Mouse (Mus musculus): ENCODE results near the gene Layn.

Gene Layn

DNA sequence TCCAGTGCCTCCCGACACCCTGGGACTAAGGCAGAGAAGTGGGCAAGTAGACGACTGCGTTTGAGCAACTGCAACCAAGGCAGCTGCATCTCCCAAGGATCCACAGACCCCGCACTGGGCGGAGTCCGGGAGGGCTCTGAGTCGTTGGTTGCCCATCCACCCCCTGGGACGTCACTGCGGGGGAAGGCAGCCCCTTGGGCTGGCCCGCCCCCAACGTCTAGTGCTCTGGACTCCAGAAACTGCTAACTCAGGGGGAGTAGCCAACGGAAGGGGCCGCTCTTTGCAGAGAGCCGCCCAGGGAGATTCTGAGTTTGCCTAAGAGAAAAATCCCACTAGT lies at the start of gene Layn:
Layn (minus strand) TSS at position 116 of the 337 bp plus-strand sequence.
- peak; percentile 86 for DNase-seq (ENCODE audit: extremely low spot score)

DNA sequence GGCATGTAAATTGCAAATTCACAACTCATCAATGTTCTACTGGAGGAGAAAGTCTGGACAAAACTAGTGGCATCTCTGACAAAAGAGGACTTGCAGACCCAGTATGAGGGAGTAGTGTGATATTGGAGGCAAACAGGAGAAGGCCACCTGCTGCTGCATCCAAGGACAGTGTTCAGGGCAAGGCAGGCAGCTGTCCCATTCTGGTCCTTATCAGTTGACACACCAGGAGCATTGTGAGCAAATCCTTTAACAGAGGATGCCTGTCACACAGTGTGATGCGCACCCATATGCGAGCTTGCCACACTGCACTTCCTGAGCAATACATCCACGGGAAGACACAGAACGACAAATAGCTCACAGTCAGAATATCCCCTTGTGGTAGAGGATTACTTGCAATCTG lies 37.9 kb upstream of the Layn start:
- no peak for DNase-seq (ENCODE audit: extremely low spot score)

DNA sequence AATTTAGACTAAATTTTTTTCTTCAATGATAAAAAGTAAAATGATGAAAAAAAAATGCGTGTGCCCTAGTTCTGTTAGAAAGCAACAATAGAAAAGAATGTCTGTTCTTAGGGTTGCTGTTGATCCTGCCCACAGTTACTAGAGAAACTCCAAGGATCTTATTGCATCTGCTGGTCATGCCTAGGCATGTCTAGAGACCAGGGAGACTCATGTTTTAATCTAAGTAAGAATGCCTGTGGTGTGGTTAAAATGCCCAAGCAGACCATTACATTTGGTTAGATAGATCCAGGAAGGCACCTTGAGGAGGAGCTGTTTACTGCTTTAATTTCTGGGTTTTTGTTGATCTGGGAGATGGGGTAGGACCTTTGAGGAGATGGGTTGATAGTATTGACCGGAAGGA lies 28.9 kb upstream of the Layn start:
- no peak for DNase-seq (ENCODE audit: extremely low spot score)

DNA sequence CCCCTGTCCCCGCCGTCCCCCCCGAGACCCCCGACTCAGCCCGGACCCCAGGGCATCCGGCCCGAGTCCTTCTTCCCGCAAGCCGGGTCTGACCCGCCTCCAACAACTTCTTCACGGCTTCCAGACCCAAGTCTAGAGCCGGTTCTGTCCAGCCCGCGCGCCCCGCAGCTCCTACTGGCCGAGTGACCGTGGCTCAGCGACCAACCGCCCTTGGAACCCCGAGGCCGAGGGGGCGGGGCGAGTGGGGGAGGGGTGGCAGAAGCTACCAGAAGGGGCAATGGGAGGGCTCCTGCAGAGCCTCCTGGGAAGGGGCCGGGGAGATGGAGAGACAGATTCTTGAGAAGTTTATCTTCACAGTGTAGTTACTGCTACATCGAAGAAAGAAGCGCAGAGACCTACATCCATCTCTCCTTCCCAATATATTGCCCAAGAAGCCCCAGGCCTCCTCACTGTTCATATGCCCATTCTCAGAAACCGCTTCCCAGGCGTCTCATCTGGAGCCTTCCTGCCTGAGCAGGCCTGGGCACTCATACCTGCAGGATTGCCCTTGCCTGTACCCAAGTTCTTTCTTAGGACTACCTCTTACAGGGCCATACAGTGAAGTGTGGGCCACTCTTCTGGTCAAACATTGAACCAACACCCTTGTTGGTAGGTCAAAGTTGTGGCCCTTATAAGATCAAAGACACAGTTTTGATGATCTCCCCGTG lies 27.1 kb upstream of the Layn start:
- DNase-seq (ENCODE audit: extremely low spot score), result peak; percentile 83

DNA sequence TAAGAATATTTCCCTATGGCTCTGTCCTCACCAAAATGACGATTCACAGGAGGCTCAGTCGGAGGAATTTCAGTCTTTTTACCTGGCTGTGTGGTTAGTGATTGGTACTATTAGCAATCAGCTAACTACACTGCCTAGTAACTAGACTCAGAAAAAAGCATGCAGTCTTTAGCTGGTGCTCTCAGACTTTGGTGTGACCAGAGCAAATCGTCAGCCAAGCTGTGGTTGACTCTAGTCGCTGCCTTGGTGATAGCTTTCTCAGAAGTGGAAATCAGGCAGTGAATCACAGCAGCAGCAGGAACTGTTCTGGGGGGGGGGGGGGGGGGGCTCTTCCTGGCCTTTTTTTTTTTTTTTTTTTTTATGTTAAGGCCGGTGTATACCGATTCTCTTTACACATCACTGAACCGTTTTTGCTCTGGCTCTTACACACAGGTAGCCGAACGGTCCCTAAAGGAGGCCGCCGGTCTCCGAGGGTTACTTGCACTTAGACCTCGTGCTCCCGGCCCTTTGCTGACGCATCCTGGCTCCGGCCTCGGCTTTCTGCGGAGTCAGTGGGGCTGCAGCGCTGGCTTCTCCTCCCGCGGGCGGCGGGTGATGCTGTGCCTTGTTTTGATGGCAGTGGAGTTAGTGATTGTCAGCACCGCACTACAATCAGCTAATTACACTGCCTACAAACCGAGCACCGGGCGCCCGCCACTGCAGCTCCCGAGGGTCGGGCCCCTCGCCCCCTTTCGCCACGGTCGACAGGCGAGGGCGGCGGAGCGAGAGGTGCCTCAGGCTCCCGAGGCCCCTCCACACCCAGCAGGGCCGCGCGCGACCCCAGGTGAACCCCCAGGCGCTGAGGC lies 26.3 kb upstream of the Layn start:
- DNase-seq (ENCODE audit: extremely low spot score), result peak; percentile 68

DNA sequence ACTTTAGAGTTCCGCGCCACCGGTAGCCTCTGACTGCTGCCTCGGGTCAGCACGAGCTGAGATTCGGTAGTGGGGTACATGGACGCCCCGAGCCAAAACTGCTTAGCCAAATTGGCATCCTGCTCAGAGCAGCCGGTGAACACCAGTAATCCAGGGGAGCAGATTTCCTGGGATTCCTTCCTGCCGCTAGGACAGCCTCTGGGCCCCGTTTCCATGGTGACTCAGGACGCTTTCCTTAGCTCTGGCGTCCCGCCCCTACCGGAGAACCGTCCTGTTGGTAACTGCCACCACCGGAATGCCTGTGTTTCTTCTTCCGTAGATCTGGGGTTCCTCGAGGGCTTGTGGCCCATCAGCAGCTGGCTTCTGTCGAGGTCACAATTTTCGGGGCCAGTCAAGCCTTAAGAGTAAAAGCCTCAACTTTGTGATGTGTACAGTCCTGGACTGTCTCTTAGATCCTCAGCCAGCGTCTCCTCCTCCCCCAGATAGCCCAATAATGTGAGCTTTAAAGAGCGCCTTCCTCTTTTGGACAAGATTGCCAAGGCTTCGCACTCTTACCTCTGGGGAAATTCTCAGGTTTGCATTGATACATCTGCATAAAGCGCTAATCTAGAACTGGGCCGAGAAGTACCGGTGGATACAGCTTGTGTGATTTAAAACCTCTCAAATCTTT lies 25.0 kb upstream of the Layn start, which contains the start of gene 4833427G06Rik:
4833427G06Rik (minus strand) TSS at position 323 of the 670 bp plus-strand sequence.
- DNase-seq (ENCODE audit: extremely low spot score), result peak; percentile 78

DNA sequence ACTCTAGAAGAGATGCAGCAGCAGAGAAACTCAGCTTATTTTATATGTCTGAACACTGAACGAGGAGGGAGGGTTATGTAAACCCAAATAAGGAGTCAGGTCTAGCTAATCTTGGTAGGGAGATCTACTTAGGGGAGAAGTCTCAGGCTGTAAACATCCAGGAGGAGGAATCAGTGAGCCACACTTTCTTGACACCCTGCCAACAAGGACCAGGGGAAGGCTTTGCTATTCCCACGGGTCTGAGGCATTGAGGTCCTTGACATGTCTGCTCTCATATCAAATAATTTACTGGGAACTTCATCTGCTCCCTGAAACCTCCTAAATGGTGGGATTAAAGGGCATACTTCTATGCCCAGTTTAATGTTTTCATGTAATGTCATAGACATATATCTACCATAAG lies 19.4 kb upstream of the Layn start:
- DNase-seq (ENCODE audit: extremely low spot score), result no peak

DNA sequence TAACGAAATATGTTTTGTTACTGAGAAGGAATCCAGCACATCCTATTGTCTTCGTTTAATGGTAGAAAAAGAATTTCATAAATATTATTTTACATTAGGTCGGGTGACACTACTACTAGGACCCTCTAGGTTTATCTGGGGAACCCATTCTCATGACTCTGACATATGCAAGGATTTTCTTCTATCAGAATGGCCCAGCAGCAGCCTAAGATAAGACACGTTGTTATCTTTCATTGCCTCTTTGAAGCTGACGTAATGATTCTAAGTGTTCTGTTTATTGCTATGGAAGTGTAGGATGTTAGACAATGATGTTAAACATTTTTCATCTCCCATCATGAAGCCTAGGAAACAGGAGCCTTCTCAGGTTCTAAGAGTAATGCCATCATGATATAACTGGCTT lies 16.8 kb upstream of the Layn start:
- DNase-seq (ENCODE audit: extremely low spot score), result no peak

DNA sequence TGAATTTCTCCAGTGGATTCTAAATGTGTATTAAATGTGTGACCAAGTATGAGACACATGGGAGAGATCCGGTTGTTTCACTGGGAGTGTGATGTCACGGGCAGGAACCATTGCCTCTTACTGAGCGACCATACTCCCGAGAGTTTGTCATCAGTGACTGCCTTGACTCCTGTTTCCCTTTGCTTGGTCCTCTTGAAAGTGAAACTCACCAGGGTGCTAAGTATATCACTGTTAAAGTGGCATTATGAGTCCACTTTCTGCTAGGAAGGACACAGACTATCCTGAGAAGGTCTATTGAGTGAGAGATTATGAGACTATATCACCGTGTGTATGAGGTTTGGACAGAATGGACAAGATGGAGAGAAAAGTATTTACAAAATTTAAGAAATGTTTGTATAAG lies 4.7 kb upstream of the Layn start:
- no peak for DNase-seq (ENCODE audit: extremely low spot score)

DNA sequence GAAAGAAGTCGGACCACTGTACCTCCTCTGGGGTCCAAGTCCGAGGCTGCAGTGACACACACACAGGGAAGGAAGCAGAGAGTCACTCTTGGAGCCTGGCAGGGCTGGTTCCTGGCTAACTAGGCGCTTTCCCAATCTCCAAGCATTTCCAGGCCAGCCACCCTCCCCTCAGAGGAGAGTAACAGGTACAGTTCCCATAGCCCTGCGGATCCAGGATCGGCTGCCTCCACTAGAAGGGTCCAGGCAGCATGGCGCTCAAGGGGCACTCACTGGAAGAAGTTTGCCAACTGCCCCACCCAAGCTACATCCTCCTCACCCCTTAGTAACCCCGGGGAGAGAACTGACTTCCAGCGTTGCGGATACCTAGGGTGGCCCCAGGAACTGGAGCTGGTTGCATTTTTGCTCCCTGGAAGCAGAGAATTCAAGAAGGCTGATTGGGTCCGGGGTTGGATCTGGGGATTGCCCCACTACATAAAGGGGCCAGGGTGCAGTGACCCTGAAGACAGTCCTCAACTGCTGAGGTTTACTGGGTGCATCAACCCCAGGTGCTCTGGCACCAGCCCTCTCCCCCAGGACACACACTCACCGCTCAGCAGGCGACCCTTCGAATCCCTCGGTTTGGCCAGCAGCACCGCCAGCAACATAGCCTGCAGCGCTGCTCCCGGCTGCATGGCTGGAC lies 455 bp downstream of the Layn start:
- peak; percentile 27 for DNase-seq (ENCODE audit: extremely low spot score)

DNA sequence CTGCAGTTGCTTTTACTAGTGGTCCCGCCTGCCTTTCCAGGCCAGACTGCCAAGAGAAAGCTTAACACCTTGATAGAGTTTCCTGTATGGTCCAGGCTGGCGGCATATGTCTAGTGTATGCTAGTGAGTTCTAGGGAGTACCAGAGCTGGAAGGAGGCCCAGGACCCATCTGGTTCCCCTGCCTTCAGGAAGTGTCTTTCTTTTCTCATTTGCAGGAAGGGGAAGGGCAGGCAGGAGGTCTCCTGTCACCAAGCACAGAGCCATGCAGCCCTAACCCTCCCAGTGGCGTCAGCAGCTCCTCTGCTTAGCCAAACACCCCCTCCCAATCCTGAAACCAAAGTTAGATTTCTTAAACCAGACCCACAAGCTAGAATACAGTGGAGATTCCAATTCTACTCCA lies 1.1 kb downstream of the Layn start:
- peak; percentile 3 for DNase-seq (ENCODE audit: extremely low spot score)

DNA sequence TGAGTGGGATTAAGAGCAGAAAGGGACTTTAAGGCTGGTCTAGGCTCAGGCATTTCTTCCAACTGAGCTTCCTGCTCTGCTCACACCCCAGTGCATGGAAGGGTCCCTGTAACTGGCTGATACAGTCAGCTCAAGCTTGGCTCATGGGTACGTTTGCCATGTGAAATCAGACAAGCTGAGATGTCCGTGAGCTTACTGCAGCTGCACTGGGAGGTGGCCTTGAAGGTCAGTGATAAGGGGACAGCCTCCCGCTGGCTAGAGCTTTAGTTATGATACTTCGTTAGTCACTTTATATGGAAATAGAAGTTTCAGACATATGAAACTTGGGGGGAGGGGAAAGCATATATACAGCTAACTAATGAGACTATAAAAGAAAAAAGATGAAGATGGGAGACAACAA lies 6.1 kb downstream of the Layn start:
- no peak for DNase-seq (ENCODE audit: extremely low spot score)

DNA sequence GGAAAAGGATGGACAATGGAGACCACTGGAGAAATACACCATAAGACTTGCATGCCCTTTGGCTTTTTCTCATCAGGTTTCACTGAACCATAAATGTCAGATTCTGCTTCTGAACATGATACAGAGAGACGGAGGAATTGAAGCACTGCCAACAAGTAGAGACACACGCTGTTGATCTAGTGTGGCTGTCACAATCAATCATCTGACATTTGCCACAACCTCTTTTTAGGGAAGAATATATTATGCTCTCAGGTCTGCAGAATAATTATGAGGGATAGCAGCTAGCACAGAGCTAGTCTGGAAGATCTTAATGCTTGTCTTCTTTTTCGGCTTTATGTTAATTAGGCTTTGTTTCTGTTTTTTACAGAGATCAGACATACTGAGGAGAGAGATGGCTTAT lies 8.7 kb downstream of the Layn start:
- DNase-seq (ENCODE audit: extremely low spot score), result no peak

DNA sequence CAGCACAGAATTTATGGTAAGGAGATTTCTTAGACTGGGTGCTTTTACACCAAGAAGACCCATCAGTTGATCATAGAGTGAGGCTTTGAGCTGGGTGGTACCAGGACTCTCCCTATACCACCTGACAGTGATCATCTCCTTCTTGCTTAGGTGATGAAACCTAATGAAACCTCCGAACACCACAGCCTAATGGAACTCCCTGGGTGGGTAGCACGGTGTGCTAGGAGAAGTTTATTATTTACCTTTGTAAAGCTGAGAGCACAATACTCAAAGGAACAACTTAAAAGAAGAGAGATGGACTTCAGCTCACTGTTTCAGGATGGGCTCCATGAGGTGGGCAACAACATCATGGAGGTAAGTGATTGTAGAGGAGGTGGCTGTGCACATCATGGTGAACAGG lies 16.3 kb downstream of the Layn start, which contains the start of gene Btg4:
Btg4 (plus strand) TSS at position 301 of the 400 bp plus-strand sequence.
- DNase-seq (ENCODE audit: extremely low spot score), result no peak

DNA sequence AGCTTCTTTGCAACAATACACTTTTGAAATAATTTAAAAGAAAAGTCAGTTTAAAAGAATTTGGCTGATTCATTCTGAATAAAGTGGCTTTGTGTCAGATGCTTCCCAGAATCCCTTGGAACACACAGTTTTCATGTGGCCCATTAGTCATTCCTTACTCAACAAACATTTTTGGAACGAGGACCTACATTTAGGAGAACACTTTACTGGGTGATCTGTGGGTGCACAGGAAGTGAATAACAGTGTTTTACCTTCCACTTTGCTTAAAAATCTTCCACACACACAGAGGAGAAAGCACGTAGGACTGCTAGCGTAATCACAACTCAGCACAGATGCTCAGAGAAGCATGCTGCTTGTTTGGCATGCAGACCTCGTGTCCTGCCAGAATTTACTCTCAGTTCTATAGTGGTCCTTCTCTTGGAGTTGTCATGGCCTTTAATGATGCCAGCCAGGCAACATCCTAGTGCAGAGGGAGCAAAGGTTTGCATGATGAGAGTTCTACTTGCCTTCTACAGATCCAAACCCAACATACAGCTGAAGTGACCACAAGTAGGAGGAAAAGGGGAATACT lies 17.9 kb downstream of the Layn start:
- no peak for DNase-seq (ENCODE audit: extremely low spot score)

DNA sequence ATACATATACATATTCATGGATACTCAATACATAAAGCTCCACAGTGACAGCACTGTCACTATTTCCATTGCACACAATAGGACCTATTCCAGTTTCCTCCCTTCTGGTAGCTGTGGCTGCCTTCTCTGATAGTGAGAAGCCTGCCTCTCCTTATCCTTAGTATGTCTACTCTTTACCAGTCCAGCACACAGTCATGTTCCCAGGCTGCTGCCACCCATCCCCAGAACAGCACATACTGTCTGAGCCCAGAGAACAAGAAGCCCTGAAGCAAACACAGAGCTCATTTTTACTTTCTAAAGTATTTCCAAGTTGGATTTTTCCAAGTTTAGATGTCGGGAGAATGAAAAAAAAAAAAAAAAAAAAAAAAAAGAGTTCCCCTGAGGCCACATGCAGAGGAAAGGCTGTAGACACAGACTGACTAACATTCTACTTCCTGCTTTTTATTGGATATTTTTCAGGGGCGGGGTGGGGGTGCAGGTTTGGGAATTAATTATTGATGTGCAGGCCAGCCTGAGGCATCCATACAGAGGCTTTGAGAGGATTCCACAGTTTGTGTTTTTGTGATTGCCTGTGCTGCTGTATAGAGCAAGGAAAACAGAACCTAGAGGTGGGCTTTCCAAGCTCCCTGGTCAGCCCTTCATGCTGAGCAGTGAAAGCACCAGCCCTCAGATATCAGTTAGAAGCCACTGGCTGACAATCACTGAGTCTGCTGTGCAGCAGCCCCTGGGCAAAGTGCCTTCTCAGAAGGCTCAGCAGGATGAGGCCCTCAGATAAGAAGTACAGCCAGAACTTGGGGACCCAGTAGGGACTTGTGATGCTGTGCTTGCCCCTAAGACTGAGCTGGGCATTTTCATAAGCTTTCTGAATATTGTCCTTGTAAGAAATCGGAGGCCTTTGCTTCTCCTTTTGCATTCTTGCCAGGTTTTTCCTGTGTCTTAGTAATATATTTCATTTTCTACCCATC lies 20.3 kb downstream of the Layn start:
- no peak for DNase-seq (ENCODE audit: extremely low spot score)

DNA sequence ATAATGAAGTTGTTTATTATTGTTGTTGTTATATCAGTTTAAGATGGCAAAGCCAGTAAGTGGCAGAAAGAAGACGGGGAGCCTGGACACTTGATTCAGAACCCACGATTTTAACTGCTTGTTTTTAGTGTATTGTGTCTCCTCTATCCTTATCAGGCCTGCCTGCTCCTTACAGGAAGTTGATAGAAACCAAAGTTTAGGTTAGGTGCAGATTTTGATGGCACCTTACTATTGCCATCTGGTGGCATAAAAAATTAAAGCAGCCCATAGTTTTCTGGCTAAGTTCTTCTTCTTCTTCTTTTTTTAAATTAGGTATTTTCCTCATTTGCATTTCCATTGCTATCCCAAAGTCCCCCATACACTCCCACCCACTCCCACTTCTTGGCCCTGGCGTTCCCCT lies 24.7 kb downstream of the Layn start:
- no peak for DNase-seq (ENCODE audit: extremely low spot score)

DNA sequence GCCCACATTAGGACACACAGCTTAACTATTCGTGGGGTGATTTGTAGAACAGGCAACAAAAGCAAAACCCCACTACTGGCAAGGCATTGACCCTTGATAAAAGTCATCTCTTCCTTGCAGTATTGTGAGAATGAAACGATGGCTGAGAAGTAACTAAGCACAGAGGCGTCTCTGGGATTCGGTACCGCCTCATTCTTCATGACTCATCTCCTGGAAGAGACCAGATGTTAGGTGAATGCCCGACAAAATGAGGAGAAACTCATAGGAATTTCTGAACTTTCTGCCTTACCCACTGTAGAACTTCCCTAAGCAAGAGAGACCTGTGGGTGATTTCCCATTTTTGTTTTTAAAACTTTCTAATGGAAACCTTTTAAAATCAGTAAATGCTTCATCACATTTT lies 34.8 kb downstream of the Layn start:
- no peak for DNase-seq (ENCODE audit: extremely low spot score)

DNA sequence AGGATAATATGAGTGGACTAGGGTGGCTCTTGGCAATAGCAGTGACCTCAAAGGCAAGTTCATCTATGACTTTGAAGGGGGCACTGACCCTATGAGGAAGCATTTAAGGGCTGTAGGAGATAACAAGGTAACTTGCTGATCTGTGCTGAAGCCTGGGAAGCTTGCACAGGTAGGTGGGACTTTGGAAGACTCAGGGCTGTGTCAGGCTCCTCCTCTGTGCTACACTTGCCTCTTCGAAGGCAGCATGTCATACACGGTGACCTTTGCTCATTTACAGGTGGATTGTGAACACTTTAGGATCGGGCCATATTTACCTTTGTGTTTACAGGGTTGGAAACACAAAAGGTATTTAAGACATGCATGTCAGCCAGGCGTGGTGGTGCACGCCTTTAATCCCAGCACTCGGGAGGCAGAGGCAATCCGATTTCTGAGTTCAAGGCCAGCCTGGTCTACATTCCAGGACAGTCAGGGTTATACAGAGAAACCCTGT lies 35.4 kb downstream of the Layn start:
- DNase-seq (ENCODE audit: extremely low spot score), result no peak

DNA sequence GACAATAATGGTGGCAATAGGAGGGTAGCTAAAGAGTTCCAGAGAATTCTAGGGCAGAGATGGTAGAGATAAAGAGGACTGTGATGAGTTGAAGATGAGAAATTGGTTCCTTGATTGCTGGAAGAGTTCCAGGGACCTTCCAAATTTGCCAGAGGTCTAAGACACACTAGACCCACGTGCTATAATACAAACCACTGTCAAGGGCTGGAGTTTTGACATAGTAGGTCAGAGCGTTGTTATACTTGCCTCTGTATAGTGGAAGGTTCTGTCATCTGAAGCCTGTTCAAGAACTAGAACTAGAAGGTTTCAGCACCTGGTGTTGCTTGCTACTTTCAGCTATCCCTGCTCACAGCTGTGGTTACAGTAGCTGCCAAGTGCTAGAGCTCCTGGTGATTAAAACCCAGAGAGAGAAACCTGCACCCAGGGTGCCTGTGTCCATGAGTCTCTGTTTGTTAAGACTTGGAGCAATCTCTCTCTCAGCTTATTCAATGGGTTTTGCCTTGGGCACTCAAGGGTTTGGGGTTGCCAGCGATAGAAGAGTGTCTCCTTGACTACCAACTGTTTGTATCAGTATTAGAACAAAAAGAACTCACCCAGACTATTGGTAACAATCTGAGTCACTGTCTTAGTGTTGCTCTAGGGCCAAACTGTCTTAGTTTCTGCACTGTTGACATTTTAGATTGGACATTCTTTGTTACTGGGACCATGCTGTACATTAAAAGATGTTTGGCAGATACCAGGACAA lies 43.9 kb downstream of the Layn start:
- DNase-seq (ENCODE audit: extremely low spot score), result no peak
